Mouse (Mus musculus): ENCODE data around the gene Tspan6. TPM values are rescaled to one million over a fixed set of nuclear protein-coding genes. Genes with fewer than 3 reads are reported as not detected.

Tspan6 gene
- 0.34 and 0.68 TPM in 2 replicates for polyA plus RNA-seq (2012; rRNA removed; ENCODE audit: low replicate concordance)

GRCm38 (mm10) chrX:133898014-133898542 is at the start of gene Tspan6:
Tspan6 (minus strand) TSS chrX:133898429.

GRCm38 (mm10) chrX:133908261-133908660 is 10.0 kb upstream of the Tspan6 start, which contains the start of gene Srpx2:
Srpx2 (plus strand) TSS chrX:133908426.

GRCm38 (mm10) chrX:133850680-133851079 is 47.5 kb downstream of the Tspan6 start, which contains the start of gene Tnmd:
Tnmd (plus strand) TSS chrX:133850980.

Other genes starting within 250 kb of the Tspan6 start
- gene Pcdh19, start 209.4 kb downstream of the Tspan6 start, polyA plus RNA-seq (2012; rRNA removed; ENCODE audit: low replicate concordance) = 0.14 and 0.47 TPM in 2 replicates
- not detected in 2 replicates for gene Tnmd, start 47.4 kb downstream of the Tspan6 start, polyA plus RNA-seq (2012; rRNA removed; ENCODE audit: low replicate concordance)
- 2.5 and 3.4 TPM in 2 replicates for gene Srpx2, start 10.0 kb upstream of the Tspan6 start, polyA plus RNA-seq (2012; rRNA removed; ENCODE audit: low replicate concordance)
- 0.09 and 0.12 TPM in 2 replicates for gene Sytl4, start 83.4 kb upstream of the Tspan6 start, polyA plus RNA-seq (2012; rRNA removed; ENCODE audit: low replicate concordance)
- 6.1 and 14.9 TPM in 2 replicates for gene Cstf2, start 160.8 kb upstream of the Tspan6 start, polyA plus RNA-seq (2012; rRNA removed; ENCODE audit: low replicate concordance)